Mouse (Mus musculus): ENCODE measurements around the gene Dido1. TPM values are rescaled to one million over a fixed set of nuclear protein-coding genes. Genes with fewer than 3 reads are reported as not detected.

Dido1 gene
- total and polyA plus RNA-seq, 3 experiments: 17.8 to 35.1 (median 30.1) TPM

DNA sequence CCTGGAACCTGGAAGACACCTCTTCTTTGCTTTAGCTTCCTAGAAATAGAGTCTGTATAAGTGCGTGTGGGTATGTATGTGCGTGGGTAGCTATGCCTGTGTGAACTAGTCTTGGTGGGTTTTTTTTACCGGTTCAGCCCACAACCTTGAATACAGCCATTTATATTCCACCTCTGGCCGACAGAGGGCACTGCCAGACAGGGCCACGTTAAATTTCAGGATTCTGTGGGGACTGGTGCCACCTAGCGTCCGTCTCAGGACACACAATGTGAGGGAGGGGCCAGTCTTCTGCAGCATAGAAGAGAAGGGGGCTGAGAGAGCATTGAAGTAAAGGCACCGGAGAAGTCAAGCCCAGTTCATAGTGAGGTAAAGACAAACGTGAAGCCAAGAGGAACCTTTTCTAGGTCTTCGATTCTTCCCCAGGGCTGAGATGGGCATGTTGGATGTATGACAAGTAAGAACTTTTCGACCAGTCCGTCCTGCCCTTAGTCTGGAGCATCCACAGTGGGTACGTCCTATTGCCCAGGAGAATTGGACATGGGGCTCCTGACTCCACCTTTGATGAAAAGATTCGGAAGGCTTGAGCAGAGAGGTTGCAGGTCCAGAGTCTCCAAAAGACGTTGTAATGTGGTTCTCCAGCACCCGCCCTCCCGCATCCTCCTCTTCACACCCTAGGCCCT, 35.6 kb upstream of the Dido1 start:
- Histone ChIP-seq H3K27me3 (ENCODE audit: control insufficient read depth in 1 of 2, insufficient read depth in 2 of 2, low read length in 2 of 2) (peaks cover 0 to 2% of the 10 kb centered on the region in 2 experiments; a peak in 1 of 4 replicates), H3K27ac (ENCODE audit: control insufficient read depth, low read depth, low read length) (no peak overlapping the region), H3K9ac (ENCODE audit: control insufficient read depth, low read depth, low read length, poor library complexity, severe bottlenecking) (no peak overlapping the region), H3K79me2 (ENCODE audit: control insufficient read depth, insufficient read depth, low read length, poor library complexity) (no peaks in the 10 kb centered on the region), H3K9me3 (replicated peaks; ENCODE audit: insufficient read depth, low read length) (no peaks in the 10 kb centered on the region), H3K36me3 (ENCODE audit: control insufficient read depth in 1 of 2, insufficient read depth in 2 of 2, low read length in 2 of 2) (no peaks in the 10 kb centered on the region), H3K4me3 (ENCODE audit: control insufficient read depth in 1 of 2, insufficient read depth in 1 of 2, low read depth in 2 of 2, low read length in 2 of 2) (no peak overlapping the region), H3K4me1 (ENCODE audit: control insufficient read depth in 1 of 2, insufficient read depth in 2 of 2, low read length in 2 of 2) (no peaks in the 10 kb centered on the region)
- peak; percentile 84 for DNase-seq (ENCODE audit: low read depth, low spot score)
- TF ChIP-seq EP300 (IDR thresholded peaks at IDR 0.05; ENCODE audit: low read depth in 1 of 2, low read length in 2 of 2): peak in 1 of 2 experiments; percentile 42; a peak in 1 of 4 replicates
- TF ChIP-seq NELFE (IDR thresholded peaks at IDR 0.05; ENCODE audit: low read depth, low read length): no peak
- peak; percentile 60 for TF ChIP-seq MXI1 (IDR thresholded peaks at IDR 0.05; ENCODE audit: low read depth, low read length)
- TF ChIP-seq ZKSCAN1 (IDR thresholded peaks at IDR 0.05; ENCODE audit: low read depth, low read length): no peak
- TF ChIP-seq BHLHE40 (IDR thresholded peaks at IDR 0.05; ENCODE audit: borderline replicate concordance, low read depth, low read length): no peak
- no peak for TF ChIP-seq POLR2AphosphoS2 (IDR thresholded peaks at IDR 0.05; ENCODE audit: low read length)
- no peak for TF ChIP-seq MYB (IDR thresholded peaks at IDR 0.05; ENCODE audit: low read depth, low read length)
- TF ChIP-seq ELF1 (IDR thresholded peaks at IDR 0.05; ENCODE audit: low read depth, low read length): peak; percentile 54; the same call in 1 of the 2 replicates
- no peak for TF ChIP-seq POLR2AphosphoS5 (IDR thresholded peaks at IDR 0.05; ENCODE audit: borderline replicate concordance, low read depth, low read length)
- no peak for TF ChIP-seq TAL1 (IDR thresholded peaks at IDR 0.05; ENCODE audit: low read length)
- TF ChIP-seq UBTF (IDR thresholded peaks at IDR 0.05; ENCODE audit: borderline replicate concordance, insufficient read depth, low read depth, low read length): no peak
- TF ChIP-seq HCFC1 (IDR thresholded peaks at IDR 0.05; ENCODE audit: low read depth, low read length): 0 out of 2 replicates have a peak, but pooled peaks have one; percentile 44
- TF ChIP-seq RAD21 (IDR thresholded peaks at IDR 0.05; ENCODE audit: low read depth, low read length): peak; percentile 100
- no peak; the same call in 1 of the 2 replicates for TF ChIP-seq MAX (IDR thresholded peaks at IDR 0.05; ENCODE audit: low read length)
- TF ChIP-seq MAZ (IDR thresholded peaks at IDR 0.05; ENCODE audit: low read depth, low read length): peak; percentile 99
- TF ChIP-seq TBP (IDR thresholded peaks at IDR 0.05; ENCODE audit: low read depth, low read length): no peak
- peak; percentile 47; the same call in 1 of the 2 replicates for TF ChIP-seq MYC (IDR thresholded peaks at IDR 0.05; ENCODE audit: low read depth, low read length)
- no peak for TF ChIP-seq TCF12 (IDR thresholded peaks at IDR 0.05; ENCODE audit: low read depth, low read length)
- TF ChIP-seq MEF2A (IDR thresholded peaks at IDR 0.05; ENCODE audit: extremely low read depth, insufficient replicate concordance, low read depth, low read length, poor library complexity, severe bottlenecking): no peak
- no peak for TF ChIP-seq MAFK (IDR thresholded peaks at IDR 0.05; ENCODE audit: borderline replicate concordance, low read depth, low read length)
- TF ChIP-seq CTCF (IDR thresholded peaks at IDR 0.05 in 2 of 3, conservative IDR thresholded peaks at IDR 0.05 in 1 of 3; ENCODE audit: control insufficient read depth in 1 of 3, insufficient read depth in 1 of 3, low read depth in 2 of 3, low read length in 3 of 3, poor library complexity in 1 of 3, severe bottlenecking in 1 of 3): peak in 2 of 3 experiments; percentile 96 to 100; a peak in 5 of 6 replicates
- no peak for TF ChIP-seq CHD1 (IDR thresholded peaks at IDR 0.05; ENCODE audit: low read depth, low read length)
- TF ChIP-seq GATA1 (IDR thresholded peaks at IDR 0.05; ENCODE audit: low read depth, low read length): no peak
- TF ChIP-seq ZC3H11A (IDR thresholded peaks at IDR 0.05; ENCODE audit: low read depth, low read length): peak; percentile 97
- TF ChIP-seq KAT2A (conservative IDR thresholded peaks at IDR 0.05; ENCODE audit: low read depth, low read length): no peak
- peak; percentile 99 for TF ChIP-seq SMC3 (IDR thresholded peaks at IDR 0.05; ENCODE audit: low read depth, low read length)
- TF ChIP-seq ETS1 (IDR thresholded peaks at IDR 0.05; ENCODE audit: low read depth, low read length): no peak
- no peak for TF ChIP-seq RCOR1 (IDR thresholded peaks at IDR 0.05; ENCODE audit: low read depth, low read length)
- no peak for TF ChIP-seq POLR2A (IDR thresholded peaks at IDR 0.05; ENCODE audit: control insufficient read depth in 1 of 2, insufficient read depth in 1 of 2, low read depth in 1 of 2, low read length in 2 of 2, poor library complexity in 1 of 2)
- TF ChIP-seq USF2 (IDR thresholded peaks at IDR 0.05; ENCODE audit: borderline replicate concordance in 1 of 2, insufficient read depth in 1 of 2, low read depth in 1 of 2, low read length in 2 of 2): no peak
- no peak for TF ChIP-seq GABPA (IDR thresholded peaks at IDR 0.05; ENCODE audit: low read depth, low read length)
- no peak for TF ChIP-seq E2F4 (IDR thresholded peaks at IDR 0.05; ENCODE audit: borderline replicate concordance, low read depth, low read length)
- 0 out of 2 replicates have a peak, but pooled peaks have one; percentile 25 for TF ChIP-seq NRF1 (IDR thresholded peaks at IDR 0.05; ENCODE audit: insufficient read depth, low read depth, low read length, poor library complexity, severe bottlenecking)
- no peak for TF ChIP-seq USF1 (IDR thresholded peaks at IDR 0.05; ENCODE audit: low read depth, low read length)
- peak; percentile 71; the same call in 1 of the 2 replicates for TF ChIP-seq JUND (IDR thresholded peaks at IDR 0.05; ENCODE audit: low read depth, low read length)
- TF ChIP-seq ZNF384 (IDR thresholded peaks at IDR 0.05; ENCODE audit: low read depth, low read length): peak; percentile 84
